Mouse (Mus musculus): Measurements from ENCODE around the gene Pigp. TPM values are rescaled to one million over a fixed set of nuclear protein-coding genes. Genes with fewer than 3 reads are reported as not detected.

Pigp gene
- polyA plus RNA-seq, 1 experiment from 2014 or later: 121 TPM

GRCm38 (mm10) chr16:94328881-94329867 is 42.5 kb downstream of the Pigp start:
- no peak overlapping the region for H3K27ac ChIP-seq (ENCODE audit: low read length)
- no peak for ATAC-seq

GRCm38 (mm10) chr16:94327781-94328711 is 43.6 kb downstream of the Pigp start, which contains the start of gene Ripply3:
TSS of gene Ripply3 (plus strand) at chr16:94328420.
- H3K9me3 ChIP-seq (ENCODE audit: control insufficient read depth, low read length): no peaks in the 10 kb centered on the region
- no peak within 1 kb of the TSS for H3K27ac ChIP-seq (ENCODE audit: low read length)
- H3K4me1 ChIP-seq (ENCODE audit: control insufficient read depth, insufficient read depth, low read length): peaks cover 11% of the 10 kb centered on the region
- no peaks in the 10 kb centered on the region for H3K36me3 ChIP-seq (ENCODE audit: control insufficient read depth, insufficient read depth, low read length)
- H3K4me2 ChIP-seq (ENCODE audit: low read depth, low read length): peak within 1 kb of the TSS; percentile 97
- H3K27me3 ChIP-seq (replicated peaks; ENCODE audit: control insufficient read depth, insufficient read depth, low read length): peaks cover 2% of the 10 kb centered on the region; the same call in 1 of the 2 replicates
- H3K4me3 ChIP-seq (ENCODE audit: low read length): peak within 1 kb of the TSS; percentile 66
- peak; percentile 78 for ATAC-seq
- H3K9ac ChIP-seq (ENCODE audit: low read depth, low read length): peak within 1 kb of the TSS; percentile 72
- 2% methylated on average over 63 of the region's 63 CpGs for WGBS

More at GRCm38 (mm10) chr16:94328881-94329867, 42.5 kb downstream of the Pigp start:
- H3K27me3 ChIP-seq (replicated peaks; ENCODE audit: control insufficient read depth, insufficient read depth, low read length): peaks cover 2% of the 10 kb centered on the region; the same call in 1 of the 2 replicates
- no peaks in the 10 kb centered on the region for H3K9me3 ChIP-seq (ENCODE audit: control insufficient read depth, low read length)
- no peaks in the 10 kb centered on the region for H3K36me3 ChIP-seq (ENCODE audit: control insufficient read depth, insufficient read depth, low read length)
- peak overlapping the region; percentile 20; the same call in 1 of the 2 replicates for H3K9ac ChIP-seq (ENCODE audit: low read depth, low read length)
- peak overlapping the region; percentile 66 for H3K4me3 ChIP-seq (ENCODE audit: low read length)
- H3K4me2 ChIP-seq (ENCODE audit: low read depth, low read length): peak overlapping the region; percentile 97
- peaks cover 11% of the 10 kb centered on the region for H3K4me1 ChIP-seq (ENCODE audit: control insufficient read depth, insufficient read depth, low read length)
- 17% methylated on average over 25 of the region's 25 CpGs for WGBS

- Histone ChIP-seq H3K4me2 (ENCODE audit: low read depth, low read length) (no peak overlapping the region), H3K9me3 (ENCODE audit: control insufficient read depth, low read length) (no peaks in the 10 kb centered on the region), H3K4me3 (ENCODE audit: low read length) (no peak overlapping the region), H3K27me3 (replicated peaks; ENCODE audit: control insufficient read depth, insufficient read depth, low read length) (peaks cover 2% of the 10 kb centered on the region; the same call in 1 of the 2 replicates), H3K4me1 (ENCODE audit: control insufficient read depth, insufficient read depth, low read length) (peaks cover 11% of the 10 kb centered on the region), H3K27ac (ENCODE audit: low read length) (no peak overlapping the region), H3K36me3 (ENCODE audit: control insufficient read depth, insufficient read depth, low read length) (no peaks in the 10 kb centered on the region), H3K9ac (ENCODE audit: low read depth, low read length) (no peak overlapping the region)
- 92% methylated on average over 3 of the region's 3 CpGs for WGBS
- no peak for ATAC-seq
Observed at GRCm38 (mm10) chr16:94326008-94326407, 45.6 kb downstream of the Pigp start.

GRCm38 (mm10) chr16:94323681-94324080 is 48.0 kb downstream of the Pigp start:
- no peak overlapping the region for H3K4me3 ChIP-seq (ENCODE audit: low read length)
- no peak for ATAC-seq
- H3K4me2 ChIP-seq (ENCODE audit: low read depth, low read length): no peak overlapping the region
- H3K36me3 ChIP-seq (ENCODE audit: control insufficient read depth, insufficient read depth, low read length): no peaks in the 10 kb centered on the region
- peaks cover 4% of the 10 kb centered on the region; the same call in 1 of the 2 replicates for H3K4me1 ChIP-seq (ENCODE audit: control insufficient read depth, insufficient read depth, low read length)
- H3K9ac ChIP-seq (ENCODE audit: low read depth, low read length): no peak overlapping the region
- no peak overlapping the region for H3K27ac ChIP-seq (ENCODE audit: low read length)
- 58% methylated on average over 5 of the region's 5 CpGs for WGBS
- peaks cover 2% of the 10 kb centered on the region; the same call in 1 of the 2 replicates for H3K27me3 ChIP-seq (replicated peaks; ENCODE audit: control insufficient read depth, insufficient read depth, low read length)
- no peaks in the 10 kb centered on the region for H3K9me3 ChIP-seq (ENCODE audit: control insufficient read depth, low read length)

GRCm38 (mm10) chr16:94320223-94320622 is 51.4 kb downstream of the Pigp start:
- no peak for ATAC-seq
- Histone ChIP-seq H3K27me3 (replicated peaks; ENCODE audit: control insufficient read depth, insufficient read depth, low read length) (no peaks in the 10 kb centered on the region), H3K27ac (ENCODE audit: low read length) (no peak overlapping the region), H3K9ac (ENCODE audit: low read depth, low read length) (no peak overlapping the region), H3K9me3 (ENCODE audit: control insufficient read depth, low read length) (no peaks in the 10 kb centered on the region), H3K4me1 (ENCODE audit: control insufficient read depth, insufficient read depth, low read length) (no peaks in the 10 kb centered on the region), H3K4me2 (ENCODE audit: low read depth, low read length) (no peak overlapping the region), H3K4me3 (ENCODE audit: low read length) (no peak overlapping the region), H3K36me3 (ENCODE audit: control insufficient read depth, insufficient read depth, low read length) (no peaks in the 10 kb centered on the region)
- WGBS: 76% methylated on average over 5 of the region's 5 CpGs

DNA sequence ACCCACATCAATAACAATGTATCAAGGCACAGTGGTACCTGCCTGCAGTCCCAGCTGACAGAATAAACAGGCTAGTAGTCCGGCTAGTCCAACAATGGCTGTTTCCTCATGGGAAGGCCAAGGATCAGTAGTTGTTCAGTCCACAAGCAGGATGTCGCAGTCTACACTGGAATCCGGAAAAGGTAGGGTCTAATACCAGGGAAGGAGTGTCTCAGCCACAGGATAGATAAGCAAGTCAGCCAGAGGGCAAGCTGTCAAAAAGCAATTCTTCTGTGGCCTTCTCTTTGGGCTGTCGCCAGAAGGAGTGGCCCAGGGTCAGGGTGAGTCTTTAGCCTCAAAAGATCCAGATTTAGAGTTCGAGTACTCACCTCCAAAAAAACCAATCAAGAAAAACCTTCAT is 53.9 kb downstream of the Pigp start:
- H3K36me3 ChIP-seq (ENCODE audit: control insufficient read depth, insufficient read depth, low read length): no peaks in the 10 kb centered on the region
- H3K4me3 ChIP-seq (ENCODE audit: low read length): no peak overlapping the region
- H3K9me3 ChIP-seq (ENCODE audit: control insufficient read depth, low read length): no peaks in the 10 kb centered on the region
- no peak overlapping the region for H3K4me2 ChIP-seq (ENCODE audit: low read depth, low read length)
- H3K4me1 ChIP-seq (ENCODE audit: control insufficient read depth, insufficient read depth, low read length): 0 out of 2 replicates have a peak, but pooled peaks cover 4% of the 10 kb centered on the region
- H3K9ac ChIP-seq (ENCODE audit: low read depth, low read length): no peak overlapping the region
- no peaks in the 10 kb centered on the region for H3K27me3 ChIP-seq (replicated peaks; ENCODE audit: control insufficient read depth, insufficient read depth, low read length)
- no peak overlapping the region for H3K27ac ChIP-seq (ENCODE audit: low read length)
- 63% methylated on average over 5 of the region's 5 CpGs for WGBS
- no peak for ATAC-seq

- Histone ChIP-seq H3K4me3 (ENCODE audit: low read length) (no peak overlapping the region), H3K27ac (ENCODE audit: low read length) (no peak overlapping the region), H3K4me1 (ENCODE audit: control insufficient read depth, insufficient read depth, low read length) (0 out of 2 replicates have a peak, but pooled peaks cover 9% of the 10 kb centered on the region), H3K27me3 (replicated peaks; ENCODE audit: control insufficient read depth, insufficient read depth, low read length) (no peaks in the 10 kb centered on the region), H3K9me3 (ENCODE audit: control insufficient read depth, low read length) (no peaks in the 10 kb centered on the region), H3K4me2 (ENCODE audit: low read depth, low read length) (no peak overlapping the region), H3K9ac (ENCODE audit: low read depth, low read length) (no peak overlapping the region), H3K36me3 (ENCODE audit: control insufficient read depth, insufficient read depth, low read length) (no peaks in the 10 kb centered on the region)
- no peak for ATAC-seq
- WGBS: 50% methylated on average over 1 of the region's 1 CpGs
Observed at GRCm38 (mm10) chr16:94315215-94315614, 56.4 kb downstream of the Pigp start.

DNA sequence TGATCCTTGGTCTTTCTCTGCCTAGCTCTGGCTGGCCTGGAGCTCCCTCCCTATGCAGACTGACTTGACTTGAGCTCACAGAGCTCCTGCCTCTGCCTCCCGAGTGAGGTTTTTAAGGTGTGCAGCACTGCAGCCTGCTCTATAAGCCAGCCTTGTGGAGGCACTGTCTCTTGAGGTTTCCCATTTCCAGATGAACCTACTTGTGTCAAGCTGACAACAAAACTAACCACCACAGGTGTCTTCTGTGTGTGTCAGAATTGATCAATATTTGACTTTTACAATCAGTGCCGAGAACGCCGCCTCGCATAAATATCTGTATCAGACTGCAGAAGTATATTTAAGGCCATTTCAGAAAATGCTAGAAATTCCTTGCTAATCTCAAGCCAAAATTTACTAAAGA is 57.0 kb downstream of the Pigp start:
- Histone ChIP-seq H3K27me3 (replicated peaks; ENCODE audit: control insufficient read depth, insufficient read depth, low read length) (no peaks in the 10 kb centered on the region), H3K36me3 (ENCODE audit: control insufficient read depth, insufficient read depth, low read length) (no peaks in the 10 kb centered on the region), H3K27ac (ENCODE audit: low read length) (no peak overlapping the region), H3K9ac (ENCODE audit: low read depth, low read length) (no peak overlapping the region), H3K4me3 (ENCODE audit: low read length) (no peak overlapping the region), H3K9me3 (ENCODE audit: control insufficient read depth, low read length) (no peaks in the 10 kb centered on the region), H3K4me1 (ENCODE audit: control insufficient read depth, insufficient read depth, low read length) (0 out of 2 replicates have a peak, but pooled peaks cover 9% of the 10 kb centered on the region), H3K4me2 (ENCODE audit: low read depth, low read length) (no peak overlapping the region)
- 82% methylated on average over 5 of the region's 5 CpGs for WGBS
- no peak for ATAC-seq

Measured in intestine, embryonic 16.5 days (tissue).